Mouse (Mus musculus) G1E (cell line): ENCODE data around the gene Usp22.
"Not testable (repeated sequence)": the region's sequence is repeated elsewhere in the genome, so short reads cannot be mapped to it uniquely, and the experiment has no call there.

Experiments
- CTCF ChIP-seq: IDR thresholded peaks from 2 replicates; pipeline ENCODE4 v1.5.1; 2012; ENCODE audit warnings: low read depth, low read length, inconsistent platforms, mixed read lengths
- GATA1 ChIP-seq: IDR thresholded peaks from 2 replicates; pipeline ENCODE4 v1.6.1; 2012; ENCODE audit warnings: borderline replicate concordance, low read length, inconsistent platforms, mixed read lengths

DNA sequence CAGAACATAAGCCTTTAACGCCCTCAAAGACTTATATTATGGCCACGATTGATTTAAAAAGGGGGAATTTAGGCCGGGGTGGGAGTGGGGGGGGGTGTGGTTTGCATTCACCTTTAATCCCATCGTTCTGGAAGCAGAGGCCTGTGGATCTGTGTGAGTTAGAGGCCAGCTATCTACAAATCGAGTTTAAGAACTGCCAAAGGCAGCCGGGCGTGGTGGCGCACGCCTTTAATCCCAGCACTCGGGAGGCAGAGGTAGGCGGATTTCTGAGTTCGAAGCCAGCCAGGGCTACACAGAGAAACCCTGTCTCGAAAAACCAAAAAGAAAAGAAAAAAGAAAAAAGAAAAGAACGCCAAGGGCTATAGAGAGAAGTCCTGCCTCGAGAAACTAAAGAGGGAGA is 1.4 kb downstream of the Usp22 start:
- not testable (repeated sequence) for TF ChIP-seq CTCF, GATA1
